Mouse (Mus musculus): Measurements from ENCODE around the gene C77080. TPM values are rescaled to one million over a fixed set of nuclear protein-coding genes. Genes with fewer than 3 reads are reported as not detected.
A peak's percentile ranks its signal among the peaks of the same experiment; 100 is the strongest.

C77080 gene
- total and polyA plus RNA-seq, 2 experiments from 2014 or later, result 0.78 to 7.8 TPM

GRCm38 (mm10) chr4:129227170-129227984, 33.8 kb downstream of the C77080 start:
- ATAC-seq (ENCODE audit: insufficient read depth, low read depth) (no peak), DNase-seq (ENCODE audit: low spot score) (no peak)
- 20% methylated on average over 22 of the region's 22 CpGs for WGBS
- TF ChIP-seq EP300 (IDR thresholded peaks at IDR 0.05; ENCODE audit: low read depth) (no peak), CTCF (IDR thresholded peaks at IDR 0.05; ENCODE audit: low read depth) (no peak)
- H3K9me3 ChIP-seq (replicated peaks; ENCODE audit: control insufficient read depth, low read length), result no peaks in the 10 kb centered on the region
- H3K27ac ChIP-seq (ENCODE audit: low read depth), result no peak overlapping the region
- H3K36me3 ChIP-seq (replicated peaks; ENCODE audit: control insufficient read depth, insufficient read depth, low read length), result no peaks in the 10 kb centered on the region; the same call in 1 of the 2 replicates
- H3K27me3 ChIP-seq (ENCODE audit: control insufficient read depth, insufficient read depth, low read length), result peaks cover 84% of the 10 kb centered on the region
- H3K4me2 ChIP-seq (ENCODE audit: low read depth, low read length), result peak overlapping the region; percentile 20
- H3K9ac ChIP-seq (replicated peaks; ENCODE audit: low read depth, low read length), result no peak overlapping the region
- H3K4me1 ChIP-seq (ENCODE audit: control insufficient read depth, insufficient read depth), result peaks cover 7% of the 10 kb centered on the region
- peak overlapping the region; percentile 5; the same call in 1 of the 2 replicates for H3K4me3 ChIP-seq (ENCODE audit: low read depth, low read length)

- no peak for ATAC-seq (ENCODE audit: insufficient read depth, low read depth)
- 34% methylated on average over 5 of the region's 5 CpGs for WGBS
Observed at GRCm38 (mm10) chr4:129226441-129226963, 34.7 kb downstream of the C77080 start.

GRCm38 (mm10) chr4:129225315-129225714, 35.9 kb downstream of the C77080 start:
- H3K4me1 ChIP-seq (ENCODE audit: control insufficient read depth, insufficient read depth), result peaks cover 7% of the 10 kb centered on the region
- peaks cover 2% of the 10 kb centered on the region for H3K36me3 ChIP-seq (replicated peaks; ENCODE audit: control insufficient read depth, insufficient read depth, low read length)
- WGBS, result 95% methylated on average over 12 of the region's 12 CpGs
- TF ChIP-seq EP300 (IDR thresholded peaks at IDR 0.05; ENCODE audit: low read depth), result no peak
- TF ChIP-seq CTCF (IDR thresholded peaks at IDR 0.05; ENCODE audit: low read depth), result no peak
- no peak overlapping the region for H3K4me2 ChIP-seq (ENCODE audit: low read depth, low read length)
- ATAC-seq (ENCODE audit: insufficient read depth, low read depth), result no peak
- no peak overlapping the region for H3K27ac ChIP-seq (ENCODE audit: low read depth)
- H3K9me3 ChIP-seq (replicated peaks; ENCODE audit: control insufficient read depth, low read length), result no peaks in the 10 kb centered on the region
- no peak overlapping the region for H3K4me3 ChIP-seq (ENCODE audit: low read depth, low read length)
- no peak for DNase-seq (ENCODE audit: low spot score)
- peaks cover 70% of the 10 kb centered on the region for H3K27me3 ChIP-seq (ENCODE audit: control insufficient read depth, insufficient read depth, low read length)
- no peak overlapping the region for H3K9ac ChIP-seq (replicated peaks; ENCODE audit: low read depth, low read length)

More at GRCm38 (mm10) chr4:129226441-129226963, 34.7 kb downstream of the C77080 start:
- Histone ChIP-seq H3K36me3 (replicated peaks; ENCODE audit: control insufficient read depth, insufficient read depth, low read length) (no peaks in the 10 kb centered on the region; the same call in 1 of the 2 replicates), H3K4me3 (ENCODE audit: low read depth, low read length) (no peak overlapping the region), H3K9me3 (replicated peaks; ENCODE audit: control insufficient read depth, low read length) (no peaks in the 10 kb centered on the region), H3K4me1 (ENCODE audit: control insufficient read depth, insufficient read depth) (peaks cover 7% of the 10 kb centered on the region), H3K27me3 (ENCODE audit: control insufficient read depth, insufficient read depth, low read length) (peaks cover 82% of the 10 kb centered on the region), H3K9ac (replicated peaks; ENCODE audit: low read depth, low read length) (no peak overlapping the region), H3K27ac (ENCODE audit: low read depth) (no peak overlapping the region), H3K4me2 (ENCODE audit: low read depth, low read length) (no peak overlapping the region)
- DNase-seq (ENCODE audit: low spot score), result no peak
- TF ChIP-seq CTCF (IDR thresholded peaks at IDR 0.05; ENCODE audit: low read depth) (no peak), EP300 (IDR thresholded peaks at IDR 0.05; ENCODE audit: low read depth) (no peak)

- H3K4me1 ChIP-seq (ENCODE audit: control insufficient read depth, insufficient read depth), result peaks cover 7% of the 10 kb centered on the region
- ATAC-seq (ENCODE audit: insufficient read depth, low read depth), result no peak
Observed at GRCm38 (mm10) chr4:129223421-129224281, 37.6 kb downstream of the C77080 start.

More at GRCm38 (mm10) chr4:129223421-129224281, 37.6 kb downstream of the C77080 start:
- Histone ChIP-seq H3K9me3 (replicated peaks; ENCODE audit: control insufficient read depth, low read length) (no peaks in the 10 kb centered on the region), H3K4me2 (ENCODE audit: low read depth, low read length) (peak overlapping the region; percentile 67), H3K27ac (ENCODE audit: low read depth) (no peak overlapping the region), H3K9ac (replicated peaks; ENCODE audit: low read depth, low read length) (peak overlapping the region; percentile 10; the same call in 1 of the 2 replicates), H3K27me3 (ENCODE audit: control insufficient read depth, insufficient read depth, low read length) (peaks cover 57% of the 10 kb centered on the region), H3K4me3 (ENCODE audit: low read depth, low read length) (peak overlapping the region; percentile 35), H3K36me3 (replicated peaks; ENCODE audit: control insufficient read depth, insufficient read depth, low read length) (peaks cover 17% of the 10 kb centered on the region)
- WGBS, result 30% methylated on average over 55 of the region's 55 CpGs
- TF ChIP-seq CTCF (IDR thresholded peaks at IDR 0.05; ENCODE audit: low read depth) (no peak), EP300 (IDR thresholded peaks at IDR 0.05; ENCODE audit: low read depth) (no peak)
- no peak for DNase-seq (ENCODE audit: low spot score)
